Mouse (Mus musculus) forebrain, embryonic 11.5 days (tissue): ENCODE measurements around the gene Tet1. TPM values are rescaled to one million over a fixed set of nuclear protein-coding genes. Genes with fewer than 3 reads are reported as not detected.

Experiments
- ATAC-seq: fragments of 200-750 bp; cut with Nextera tagmentation; replicated peaks from 2 replicates; pipeline ENCODE4 v1.8.0; 2017; ENCODE audit warnings: moderate TSS enrichment; ENCODE audit not compliant: low FRiP score
- DNase-seq: peaks from one replicate; pipeline ENCODE4 v3.0.0-alpha.2; 2017; ENCODE audit warnings: low spot score
- H3K27ac ChIP-seq: fragments of 300-500 bp; sonication (generic); 2 replicates; pipeline ENCODE4 v1.5.1; 2014; ENCODE audit warnings: low read depth, low read length
- H3K27me3 ChIP-seq: fragments of 300-500 bp; sonication (generic); 2 replicates; pipeline ENCODE4 v1.6.1; 2014; ENCODE audit warnings: mild to moderate bottlenecking, low read length, mixed read lengths; ENCODE audit not compliant: control insufficient read depth, insufficient read depth
- H3K36me3 ChIP-seq: fragments of 300-500 bp; sonication (generic); 2 replicates; pipeline ENCODE4 v1.6.1; 2014; ENCODE audit warnings: mild to moderate bottlenecking, low read length, moderate library complexity, mixed read lengths; ENCODE audit not compliant: control insufficient read depth, insufficient read depth
- H3K4me1 ChIP-seq: fragments of 300-500 bp; sonication (generic); replicated peaks from 2 replicates; pipeline ENCODE4 v1.6.1; 2014; ENCODE audit warnings: low read length, mixed read lengths; ENCODE audit not compliant: control insufficient read depth, insufficient read depth
- H3K4me2 ChIP-seq: fragments of 300-500 bp; sonication (generic); 2 replicates; pipeline ENCODE4 v1.6.1; 2014; ENCODE audit warnings: low read depth, mild to moderate bottlenecking, low read length, moderate library complexity, mixed read lengths; ENCODE audit not compliant: severe bottlenecking
- H3K4me3 ChIP-seq: fragments of 300-500 bp; sonication (generic); 2 replicates; pipeline ENCODE4 v1.5.1; 2014; ENCODE audit warnings: low read depth, low read length
- H3K9ac ChIP-seq: fragments of 300-500 bp; sonication (generic); 2 replicates; pipeline ENCODE4 v1.6.1; 2014; ENCODE audit warnings: low read length
- H3K9me3 ChIP-seq: fragments of 300-500 bp; sonication (generic); 2 replicates; pipeline ENCODE4 v1.6.1; 2016; ENCODE audit warnings: low read length, mixed read lengths; ENCODE audit not compliant: control insufficient read depth
- WGBS: fragments of 180-500 bp; shearing (Covaris S2); extraction: QIAGEN DNeasy Blood & Tissue Kit; methylation state at CpG from one replicate; pipeline ENCODE4 v1.1.7; 2014; 5-methylcytosine and 5-hydroxymethylcytosine counted together
- polyA plus RNA-seq: library from polyadenylated mRNA; unstranded; fragments of >200 nt; fragmentation: Nextera tagmentation; extraction: Ambion mirVana; gene quantifications from 2 replicates; pipeline ENCODE4 v1.2.1, GENCODE M21; 2014

Tet1 gene
- polyA plus RNA-seq, 1 experiment from 2014 or later, result 39.7 TPM

DNA sequence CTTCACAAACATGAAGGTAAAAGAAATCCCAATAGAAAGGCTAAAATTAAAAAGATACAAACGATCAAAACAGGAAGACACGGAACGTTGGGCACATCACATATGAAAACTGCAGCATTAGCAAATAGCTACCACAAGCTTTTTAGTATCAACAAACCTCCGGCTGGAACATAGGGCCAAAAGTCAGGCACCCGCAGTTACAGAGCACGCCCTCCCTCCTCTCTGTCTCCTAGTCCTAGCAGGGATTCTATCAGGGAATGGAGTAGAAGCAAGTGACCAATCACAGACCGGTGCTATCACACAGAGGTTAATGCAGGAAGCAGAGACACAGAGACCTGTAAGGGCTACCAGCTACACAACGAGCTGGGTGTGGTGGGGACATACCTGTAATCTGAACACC is 84.3 kb downstream of the Tet1 start:
- Histone ChIP-seq H3K4me3 (no peak overlapping the region), H3K4me2 (no peak overlapping the region), H3K4me1 (no peaks in the 10 kb centered on the region), H3K27ac (no peak overlapping the region), H3K27me3 (no peaks in the 10 kb centered on the region), H3K9ac (no peak overlapping the region), H3K36me3 (peaks cover 4% of the 10 kb centered on the region), H3K9me3 (no peaks in the 10 kb centered on the region)
- no peak for ATAC-seq
- DNase-seq, result no peak
- 86% methylated on average over 8 of the region's 8 CpGs for WGBS

DNA sequence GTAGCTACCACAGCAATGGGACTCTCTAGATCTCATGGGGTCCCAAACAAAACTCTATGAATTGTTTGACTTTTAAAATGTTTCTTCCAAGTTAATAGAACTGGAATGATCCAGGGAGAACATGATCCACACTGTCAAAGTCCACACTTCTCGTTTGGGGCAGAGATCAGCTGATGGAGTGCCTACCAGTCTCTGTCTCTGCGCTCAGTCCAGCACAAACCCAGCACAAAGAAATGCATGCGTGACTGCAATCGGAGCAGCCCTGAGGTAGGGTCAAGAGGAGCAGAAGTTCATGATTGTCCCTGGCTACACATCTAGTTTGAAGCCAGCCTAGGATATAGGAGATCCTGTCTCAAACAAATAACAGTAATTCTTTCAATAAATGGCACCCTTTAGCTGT is 85.4 kb downstream of the Tet1 start:
- WGBS, result 80% methylated on average over 4 of the region's 4 CpGs
- no peak overlapping the region for H3K4me2 ChIP-seq
- no peak for DNase-seq
- no peak overlapping the region for H3K4me3 ChIP-seq
- no peaks in the 10 kb centered on the region for H3K4me1 ChIP-seq
- no peaks in the 10 kb centered on the region for H3K9me3 ChIP-seq
- no peaks in the 10 kb centered on the region for H3K27me3 ChIP-seq
- peaks cover 9% of the 10 kb centered on the region for H3K36me3 ChIP-seq
- no peak for ATAC-seq
- no peak overlapping the region for H3K9ac ChIP-seq
- no peak overlapping the region for H3K27ac ChIP-seq

- Histone ChIP-seq H3K9me3 (no peaks in the 10 kb centered on the region), H3K4me1 (no peaks in the 10 kb centered on the region), H3K4me2 (no peak overlapping the region), H3K27ac (no peak overlapping the region), H3K36me3 (peaks cover 2% of the 10 kb centered on the region; the same call in 1 of the 2 replicates), H3K27me3 (no peaks in the 10 kb centered on the region), H3K4me3 (no peak overlapping the region), H3K9ac (no peak overlapping the region)
- DNase-seq, result no peak
- ATAC-seq, result no peak
- 80% methylated on average over 4 of the region's 4 CpGs for WGBS
Measured at GRCm38 (mm10) chr10:62810010-62810409, 98.8 kb downstream of the Tet1 start.

DNA sequence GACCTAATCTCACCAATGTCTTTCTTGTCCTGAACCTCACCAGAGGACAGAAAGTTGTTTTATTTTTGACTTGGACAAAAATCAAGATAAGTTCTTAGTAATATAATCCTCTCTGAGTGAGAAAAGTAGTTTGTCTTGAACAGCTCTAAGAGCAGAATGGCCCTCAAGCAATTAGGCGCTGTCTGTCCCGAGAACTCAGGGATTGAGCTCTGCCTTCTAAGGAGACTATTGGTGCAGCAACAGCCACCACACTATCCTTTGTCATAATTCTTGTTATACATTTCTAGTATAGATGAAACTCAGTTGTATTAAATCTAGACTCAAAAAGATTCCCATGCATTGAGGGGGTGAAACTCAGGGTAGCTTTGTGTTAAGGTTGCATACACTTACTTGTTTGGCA is 100.0 kb downstream of the Tet1 start:
- Histone ChIP-seq H3K4me2 (no peak overlapping the region), H3K27me3 (no peaks in the 10 kb centered on the region), H3K36me3 (peaks cover 2% of the 10 kb centered on the region; the same call in 1 of the 2 replicates), H3K9ac (no peak overlapping the region), H3K4me3 (no peak overlapping the region), H3K9me3 (no peaks in the 10 kb centered on the region), H3K27ac (no peak overlapping the region), H3K4me1 (no peaks in the 10 kb centered on the region)
- ATAC-seq (no peak), DNase-seq (no peak)
- WGBS, result 92% methylated on average over 2 of the region's 2 CpGs

GRCm38 (mm10) chr10:62808316-62808715 is 100.5 kb downstream of the Tet1 start:
- WGBS, result 94% methylated on average over 7 of the region's 7 CpGs

DNA sequence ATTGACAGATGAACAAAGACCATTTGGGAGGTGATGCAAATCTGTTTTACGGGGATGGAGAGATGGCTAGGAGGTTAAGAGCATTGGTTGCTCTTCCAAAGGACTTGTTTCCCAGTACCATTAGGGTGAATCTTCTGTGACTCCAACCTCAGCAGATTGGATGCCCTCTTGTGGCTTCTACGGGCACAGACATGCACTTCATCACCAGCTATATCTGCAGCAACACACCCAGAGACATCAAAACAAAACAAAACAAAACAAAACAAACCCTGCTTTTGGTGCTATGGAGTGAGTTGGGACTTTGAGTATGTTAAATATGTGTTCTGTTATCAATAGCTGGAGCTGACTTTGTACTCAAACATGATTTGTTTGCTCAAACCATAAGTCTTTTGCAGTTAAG is 104.7 kb downstream of the Tet1 start:
- H3K36me3 ChIP-seq, result no peaks in the 10 kb centered on the region
- no peak overlapping the region for H3K4me3 ChIP-seq
- no peak overlapping the region for H3K9ac ChIP-seq
- no peaks in the 10 kb centered on the region for H3K9me3 ChIP-seq
- no peak for ATAC-seq
- H3K4me2 ChIP-seq, result no peak overlapping the region
- H3K4me1 ChIP-seq, result no peaks in the 10 kb centered on the region
- no peak for DNase-seq
- WGBS, result 76% methylated on average over 2 of the region's 2 CpGs
- no peaks in the 10 kb centered on the region for H3K27me3 ChIP-seq
- H3K27ac ChIP-seq, result no peak overlapping the region

More at GRCm38 (mm10) chr10:62808316-62808715, 100.5 kb downstream of the Tet1 start:
- no peak overlapping the region for H3K27ac ChIP-seq
- no peak overlapping the region for H3K9ac ChIP-seq
- no peak for DNase-seq
- no peak for ATAC-seq
- H3K4me2 ChIP-seq, result no peak overlapping the region
- H3K36me3 ChIP-seq, result peaks cover 2% of the 10 kb centered on the region; the same call in 1 of the 2 replicates
- H3K27me3 ChIP-seq, result no peaks in the 10 kb centered on the region
- H3K9me3 ChIP-seq, result no peaks in the 10 kb centered on the region
- no peak overlapping the region for H3K4me3 ChIP-seq
- H3K4me1 ChIP-seq, result no peaks in the 10 kb centered on the region

GRCm38 (mm10) chr10:62803296-62803695 is 105.5 kb downstream of the Tet1 start:
- Histone ChIP-seq H3K27me3 (no peaks in the 10 kb centered on the region), H3K9me3 (no peaks in the 10 kb centered on the region), H3K4me2 (no peak overlapping the region), H3K27ac (no peak overlapping the region), H3K9ac (no peak overlapping the region), H3K4me3 (no peak overlapping the region), H3K36me3 (no peaks in the 10 kb centered on the region), H3K4me1 (no peaks in the 10 kb centered on the region)
- DNase-seq, result no peak
- ATAC-seq, result no peak
- WGBS, result 97% methylated on average over 2 of the region's 2 CpGs

DNA sequence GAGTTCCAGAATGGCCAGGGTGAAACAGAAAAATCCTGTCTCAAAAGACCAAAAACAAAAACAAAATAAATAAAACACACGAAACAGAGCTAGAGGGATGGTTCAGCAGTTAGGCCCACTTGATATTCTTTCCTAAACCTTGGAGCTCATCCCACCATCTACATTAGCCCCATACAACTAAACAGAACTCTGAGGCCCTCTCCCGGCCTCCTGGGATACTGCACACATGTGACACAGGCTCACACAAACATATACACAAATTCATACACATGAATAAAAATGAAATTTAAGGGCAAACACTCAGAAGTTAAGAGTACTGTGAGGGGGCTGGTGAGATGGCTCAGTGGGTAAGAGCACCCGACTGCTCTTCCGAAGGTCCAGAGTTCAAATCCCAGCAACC is 114.6 kb downstream of the Tet1 start:
- no peak overlapping the region for H3K27ac ChIP-seq
- H3K4me3 ChIP-seq, result no peak overlapping the region
- H3K9me3 ChIP-seq, result no peaks in the 10 kb centered on the region
- 97% methylated on average over 4 of the region's 4 CpGs for WGBS
- no peaks in the 10 kb centered on the region; the same call in 1 of the 2 replicates for H3K4me1 ChIP-seq
- H3K27me3 ChIP-seq, result no peaks in the 10 kb centered on the region
- DNase-seq (no peak), ATAC-seq (no peak)
- H3K36me3 ChIP-seq, result peaks cover 4% of the 10 kb centered on the region; the same call in 1 of the 2 replicates
- no peak overlapping the region for H3K9ac ChIP-seq
- no peak overlapping the region for H3K4me2 ChIP-seq

DNA sequence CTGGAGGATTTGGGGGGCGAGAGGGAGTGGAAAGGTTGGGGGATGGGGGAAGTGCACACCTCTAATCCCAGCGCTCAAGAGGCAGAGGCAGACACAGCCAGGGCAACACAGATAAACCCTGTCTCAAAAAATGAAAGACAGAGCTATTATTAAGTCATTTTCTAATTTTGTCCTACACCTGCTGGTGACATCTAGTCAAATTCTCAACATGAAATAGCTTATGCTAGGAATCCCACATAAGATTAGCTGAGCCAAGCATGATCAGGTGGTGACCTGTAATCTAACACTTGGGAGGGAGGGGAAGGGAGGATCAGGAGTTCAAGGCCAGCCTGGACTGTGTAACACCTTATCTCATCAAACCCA is 115.7 kb downstream of the Tet1 start:
- peak overlapping the region; percentile 74 for H3K4me2 ChIP-seq
- H3K9me3 ChIP-seq, result no peaks in the 10 kb centered on the region
- H3K4me3 ChIP-seq, result peak overlapping the region; percentile 100; the same call in 1 of the 2 replicates
- peaks cover 4% of the 10 kb centered on the region; the same call in 1 of the 2 replicates for H3K36me3 ChIP-seq
- H3K4me1 ChIP-seq, result no peaks in the 10 kb centered on the region; the same call in 1 of the 2 replicates
- DNase-seq (no peak), ATAC-seq (no peak)
- H3K27ac ChIP-seq, result peak overlapping the region; percentile 95
- 33% methylated on average over 2 of the region's 2 CpGs for WGBS
- no peaks in the 10 kb centered on the region for H3K27me3 ChIP-seq
- H3K9ac ChIP-seq, result peak overlapping the region; percentile 98
